Mouse (Mus musculus): ENCODE measurements around the gene Tmeff1. TPM values are rescaled to one million over a fixed set of nuclear protein-coding genes. Genes with fewer than 3 reads are reported as not detected.

Gene Tmeff1
- polyA plus RNA-seq (2014; fragmentation: Nextera tagmentation; extraction: Ambion mirVana), result 35.8 and 46.2 TPM in 2 replicates

DNA sequence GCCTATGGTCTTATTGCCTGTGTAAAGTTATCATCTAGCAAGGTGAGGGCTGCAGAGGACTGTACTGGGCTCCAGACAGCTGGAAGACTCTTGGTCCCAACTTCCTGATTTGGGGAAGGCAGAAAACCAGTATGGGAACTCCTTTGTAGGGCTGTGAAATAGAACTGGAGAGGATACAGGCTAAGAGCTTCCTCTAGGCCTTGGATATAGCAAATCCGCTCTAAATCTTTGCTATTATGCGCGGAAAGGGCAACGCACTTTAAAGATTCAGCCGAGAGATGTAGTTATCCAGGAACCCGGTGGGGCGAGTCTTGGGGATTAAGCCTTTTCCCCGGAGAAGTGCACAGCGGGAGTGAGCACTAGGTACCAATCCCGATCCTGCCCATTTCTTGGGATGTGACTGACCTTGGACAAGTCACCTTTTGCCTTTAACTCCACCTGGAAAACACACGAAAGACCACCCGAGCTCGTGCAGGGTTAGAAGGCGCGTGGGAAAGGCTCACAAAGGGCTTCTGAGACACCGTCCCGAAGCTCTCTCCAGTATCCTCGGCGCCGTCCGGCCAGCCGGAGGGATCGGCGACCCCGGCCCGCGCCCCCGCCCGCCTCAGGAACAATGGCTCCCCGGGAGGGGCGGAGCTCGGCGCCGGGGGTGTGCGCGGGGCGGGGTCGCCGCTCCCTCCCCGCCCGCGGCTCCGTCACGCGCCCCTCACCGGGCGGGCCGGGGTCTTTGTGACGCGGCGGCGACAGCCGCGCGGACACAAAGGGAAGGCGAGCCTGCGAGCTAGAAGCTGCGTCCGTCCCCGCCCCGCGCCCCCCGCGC is at the start of gene Tmeff1:
Tmeff1 (plus strand) TSS at position 754 of the 820 bp plus-strand sequence.
- H3K36me3 ChIP-seq (ENCODE audit: control insufficient read depth, insufficient read depth, low read length), result no peaks in the 10 kb centered on the region
- peak within 1 kb of the TSS; percentile 69 for H3K4me2 ChIP-seq (replicated peaks; ENCODE audit: low read depth, low read length)
- no peaks in the 10 kb centered on the region for H3K27me3 ChIP-seq (ENCODE audit: control insufficient read depth, insufficient read depth, low read length)
- peak; percentile 68 for ATAC-seq (ENCODE audit: insufficient number of reproducible peaks, insufficient read depth, low FRiP score, low read depth)
- peak within 1 kb of the TSS; percentile 94 for H3K27ac ChIP-seq (ENCODE audit: low read length)
- no peaks in the 10 kb centered on the region; the same call in 1 of the 2 replicates for H3K4me1 ChIP-seq (ENCODE audit: control insufficient read depth, insufficient read depth, low read length)
- peak within 1 kb of the TSS; percentile 91 for H3K4me3 ChIP-seq (ENCODE audit: low read depth, low read length)
- peak within 1 kb of the TSS; percentile 92 for H3K9ac ChIP-seq (replicated peaks; ENCODE audit: low read depth, low read length)
- 2% methylated on average over 47 of the region's 64 CpGs for WGBS
- 0 out of 2 replicates have a peak, but pooled peaks cover 4% of the 10 kb centered on the region for H3K9me3 ChIP-seq (ENCODE audit: control insufficient read depth, low read depth, low read length)

DNA sequence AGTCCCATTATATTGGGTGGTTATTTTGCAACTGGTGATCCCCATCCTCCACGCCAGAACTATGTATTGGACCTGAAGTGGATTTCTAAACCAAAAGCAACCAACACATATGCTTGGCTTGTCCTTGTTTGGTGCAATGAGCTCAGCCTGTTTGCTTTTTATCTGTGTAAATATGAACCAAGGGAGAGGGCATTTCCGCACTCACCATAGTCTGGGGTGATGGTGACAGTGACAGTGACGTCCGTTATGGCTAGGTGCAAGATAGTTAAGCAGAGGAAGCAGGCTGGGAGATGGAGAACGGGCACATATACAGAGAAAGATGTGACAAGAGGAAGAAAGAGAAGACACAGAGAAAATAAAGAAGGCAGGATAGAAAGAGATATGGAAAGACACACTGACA is 48.7 kb upstream of the Tmeff1 start:
- 77% methylated on average over 5 of the region's 5 CpGs for WGBS
- no peak for ATAC-seq (ENCODE audit: insufficient number of reproducible peaks, insufficient read depth, low FRiP score, low read depth)
- H3K4me3 ChIP-seq (ENCODE audit: low read depth, low read length), result no peak overlapping the region

DNA sequence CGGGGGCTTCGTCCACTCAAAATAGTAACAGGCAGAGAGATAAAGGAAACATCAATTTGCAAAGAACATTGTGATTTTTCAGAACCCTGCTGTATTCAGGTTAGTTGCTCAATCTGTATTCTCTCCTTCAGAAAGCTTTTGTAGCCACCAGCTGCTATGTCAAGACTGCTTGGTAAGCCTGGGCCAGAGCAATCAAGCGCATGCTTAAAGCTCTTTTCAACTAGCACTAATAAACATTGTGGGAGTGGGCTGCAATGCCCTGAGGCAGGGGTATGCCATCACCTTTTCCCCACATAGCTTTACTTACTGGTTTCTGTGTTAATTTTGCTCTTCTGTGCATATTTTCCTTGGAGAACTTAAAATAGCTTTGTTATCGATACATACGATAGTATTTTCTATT is 48.0 kb upstream of the Tmeff1 start:
- H3K9me3 ChIP-seq (ENCODE audit: control insufficient read depth, low read depth, low read length), result no peaks in the 10 kb centered on the region
- no peak overlapping the region for H3K9ac ChIP-seq (replicated peaks; ENCODE audit: low read depth, low read length)
- H3K4me1 ChIP-seq (ENCODE audit: control insufficient read depth, insufficient read depth, low read length), result peaks cover 6% of the 10 kb centered on the region
- H3K36me3 ChIP-seq (ENCODE audit: control insufficient read depth, insufficient read depth, low read length), result no peaks in the 10 kb centered on the region
- no peak overlapping the region for H3K4me3 ChIP-seq (ENCODE audit: low read depth, low read length)
- no peak for ATAC-seq (ENCODE audit: insufficient number of reproducible peaks, insufficient read depth, low FRiP score, low read depth)
- H3K27ac ChIP-seq (ENCODE audit: low read length), result no peak overlapping the region
- no peaks in the 10 kb centered on the region for H3K27me3 ChIP-seq (ENCODE audit: control insufficient read depth, insufficient read depth, low read length)
- 91% methylated on average over 5 of the region's 5 CpGs for whole genome bisulfite sequencing
- no peak overlapping the region for H3K4me2 ChIP-seq (replicated peaks; ENCODE audit: low read depth, low read length)

More for the DNA sequence above, 48.7 kb upstream of the Tmeff1 start:
- no peak overlapping the region for H3K27ac ChIP-seq (ENCODE audit: low read length)
- 0 out of 2 replicates have a peak, but pooled peaks cover 2% of the 10 kb centered on the region for H3K4me1 ChIP-seq (ENCODE audit: control insufficient read depth, insufficient read depth, low read length)
- no peak overlapping the region for H3K4me2 ChIP-seq (replicated peaks; ENCODE audit: low read depth, low read length)
- H3K9ac ChIP-seq (replicated peaks; ENCODE audit: low read depth, low read length), result no peak overlapping the region
- H3K36me3 ChIP-seq (ENCODE audit: control insufficient read depth, insufficient read depth, low read length), result no peaks in the 10 kb centered on the region
- H3K9me3 ChIP-seq (ENCODE audit: control insufficient read depth, low read depth, low read length), result no peaks in the 10 kb centered on the region
- no peaks in the 10 kb centered on the region for H3K27me3 ChIP-seq (ENCODE audit: control insufficient read depth, insufficient read depth, low read length)

DNA sequence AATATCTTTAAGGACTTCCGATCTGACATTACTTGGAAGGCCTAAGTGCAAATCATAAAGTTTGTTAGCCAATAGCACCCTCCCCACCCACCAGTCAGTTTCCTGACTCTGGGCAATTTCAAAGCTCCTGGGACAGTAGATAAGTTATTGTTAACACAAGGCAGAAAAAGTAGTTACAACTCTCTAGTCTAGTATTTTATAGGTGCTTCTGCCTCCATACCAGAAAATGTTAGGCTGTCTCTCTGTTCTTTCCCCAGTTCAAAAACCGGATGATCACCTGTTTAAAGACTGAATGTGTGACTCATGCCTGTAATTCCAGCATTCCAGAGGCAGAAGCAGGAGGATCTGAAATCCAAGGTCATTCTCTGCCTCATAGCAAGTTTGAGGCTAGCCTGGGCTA is 46.4 kb upstream of the Tmeff1 start:
- Histone ChIP-seq H3K9ac (replicated peaks; ENCODE audit: low read depth, low read length) (no peak overlapping the region), H3K4me2 (replicated peaks; ENCODE audit: low read depth, low read length) (no peak overlapping the region), H3K36me3 (ENCODE audit: control insufficient read depth, insufficient read depth, low read length) (no peaks in the 10 kb centered on the region), H3K9me3 (ENCODE audit: control insufficient read depth, low read depth, low read length) (no peaks in the 10 kb centered on the region), H3K27ac (ENCODE audit: low read length) (no peak overlapping the region), H3K4me1 (ENCODE audit: control insufficient read depth, insufficient read depth, low read length) (peaks cover 14% of the 10 kb centered on the region), H3K27me3 (ENCODE audit: control insufficient read depth, insufficient read depth, low read length) (no peaks in the 10 kb centered on the region), H3K4me3 (ENCODE audit: low read depth, low read length) (no peak overlapping the region)
- 92% methylated on average over 2 of the region's 2 CpGs for whole genome bisulfite sequencing
- no peak for ATAC-seq (ENCODE audit: insufficient number of reproducible peaks, insufficient read depth, low FRiP score, low read depth)

DNA sequence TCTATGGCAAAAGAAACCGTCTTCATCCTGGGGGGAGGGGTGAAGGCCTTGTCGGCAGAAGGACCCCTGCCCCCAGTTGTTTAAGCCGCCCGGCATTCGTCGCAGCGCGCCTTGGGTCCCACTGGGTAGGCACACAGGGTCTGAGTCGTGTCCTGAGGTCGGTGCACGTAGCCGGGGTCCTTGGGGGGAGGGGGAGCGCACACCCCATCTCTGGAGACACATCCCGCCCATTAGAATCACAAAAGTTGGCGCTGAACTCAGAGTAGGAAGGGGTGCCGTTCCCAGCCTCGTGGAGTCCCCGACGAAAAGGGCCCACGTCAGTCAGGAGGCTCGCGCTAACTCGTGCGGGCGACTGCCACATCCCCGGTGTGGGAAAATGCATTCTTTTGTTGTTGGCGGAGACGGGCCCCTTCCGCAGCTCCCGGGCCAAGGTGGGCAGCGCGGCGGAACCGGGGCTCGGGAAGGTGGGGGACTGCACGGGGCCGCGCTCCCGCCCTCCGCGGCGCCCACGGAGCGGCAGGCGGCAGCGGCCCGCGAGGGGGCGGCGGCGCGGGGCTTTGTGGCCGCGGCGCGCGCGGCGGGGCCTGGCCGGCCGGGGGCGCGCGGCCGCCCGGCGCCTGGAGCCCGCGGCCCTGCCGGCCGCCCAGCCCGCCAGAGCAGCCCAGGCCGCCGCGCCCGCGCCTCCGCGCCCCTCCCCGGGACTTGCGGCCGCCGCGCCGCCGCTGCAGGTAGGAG is 45.0 kb upstream of the Tmeff1 start, which contains the start of gene Msantd3:
Msantd3 (plus strand) TSS at position 95 of the 735 bp plus-strand sequence.
- no peaks in the 10 kb centered on the region for H3K36me3 ChIP-seq (ENCODE audit: control insufficient read depth, insufficient read depth, low read length)
- H3K4me3 ChIP-seq (ENCODE audit: low read depth, low read length), result peak within 1 kb of the TSS; percentile 83
- WGBS, result under 1% methylated on average over 41 of the region's 86 CpGs
- H3K27me3 ChIP-seq (ENCODE audit: control insufficient read depth, insufficient read depth, low read length), result no peaks in the 10 kb centered on the region
- H3K27ac ChIP-seq (ENCODE audit: low read length), result peak within 1 kb of the TSS; percentile 86
- H3K4me1 ChIP-seq (ENCODE audit: control insufficient read depth, insufficient read depth, low read length), result peaks cover 14% of the 10 kb centered on the region
- peak within 1 kb of the TSS; percentile 74 for H3K4me2 ChIP-seq (replicated peaks; ENCODE audit: low read depth, low read length)
- peak within 1 kb of the TSS; percentile 97 for H3K9ac ChIP-seq (replicated peaks; ENCODE audit: low read depth, low read length)
- peak; percentile 74 for ATAC-seq (ENCODE audit: insufficient number of reproducible peaks, insufficient read depth, low FRiP score, low read depth)
- no peaks in the 10 kb centered on the region for H3K9me3 ChIP-seq (ENCODE audit: control insufficient read depth, low read depth, low read length)

DNA sequence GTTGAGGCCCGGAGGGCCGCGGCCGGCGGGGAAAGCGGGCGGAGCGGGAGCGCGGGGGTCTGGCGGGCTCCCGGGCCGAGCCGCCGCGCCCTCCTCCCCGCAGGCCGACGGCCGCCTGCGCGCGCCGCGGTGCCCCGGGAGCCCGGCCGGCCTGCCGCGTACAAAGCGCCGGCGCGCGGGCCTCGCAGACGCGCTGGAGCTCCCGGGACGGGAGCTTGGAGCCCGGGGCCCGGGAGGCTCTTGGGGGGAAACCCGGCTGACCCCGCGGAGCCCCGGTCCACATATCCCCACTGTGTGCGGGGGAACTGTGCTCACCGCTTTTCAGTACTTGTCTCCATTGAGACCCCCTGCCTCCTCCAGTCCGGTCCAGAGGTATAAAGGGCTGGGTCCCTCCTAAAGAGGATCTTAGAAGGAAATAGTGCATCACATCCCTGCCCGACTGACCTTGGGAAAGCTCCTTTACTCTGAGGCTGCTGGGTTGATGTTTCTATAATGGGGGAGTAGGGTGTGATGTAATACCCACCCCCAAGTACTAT is 44.3 kb upstream of the Tmeff1 start:
- H3K4me1 ChIP-seq (ENCODE audit: control insufficient read depth, insufficient read depth, low read length), result peaks cover 14% of the 10 kb centered on the region
- peak overlapping the region; percentile 83 for H3K4me3 ChIP-seq (ENCODE audit: low read depth, low read length)
- no peaks in the 10 kb centered on the region for H3K36me3 ChIP-seq (ENCODE audit: control insufficient read depth, insufficient read depth, low read length)
- H3K9me3 ChIP-seq (ENCODE audit: control insufficient read depth, low read depth, low read length), result no peaks in the 10 kb centered on the region
- H3K4me2 ChIP-seq (replicated peaks; ENCODE audit: low read depth, low read length), result peak overlapping the region; percentile 74
- H3K9ac ChIP-seq (replicated peaks; ENCODE audit: low read depth, low read length), result peak overlapping the region; percentile 97
- ATAC-seq (ENCODE audit: insufficient number of reproducible peaks, insufficient read depth, low FRiP score, low read depth), result peak; percentile 66
- H3K27me3 ChIP-seq (ENCODE audit: control insufficient read depth, insufficient read depth, low read length), result no peaks in the 10 kb centered on the region
- H3K27ac ChIP-seq (ENCODE audit: low read length), result peak overlapping the region; percentile 77
- under 1% methylated on average over 38 of the region's 50 CpGs for WGBS

DNA sequence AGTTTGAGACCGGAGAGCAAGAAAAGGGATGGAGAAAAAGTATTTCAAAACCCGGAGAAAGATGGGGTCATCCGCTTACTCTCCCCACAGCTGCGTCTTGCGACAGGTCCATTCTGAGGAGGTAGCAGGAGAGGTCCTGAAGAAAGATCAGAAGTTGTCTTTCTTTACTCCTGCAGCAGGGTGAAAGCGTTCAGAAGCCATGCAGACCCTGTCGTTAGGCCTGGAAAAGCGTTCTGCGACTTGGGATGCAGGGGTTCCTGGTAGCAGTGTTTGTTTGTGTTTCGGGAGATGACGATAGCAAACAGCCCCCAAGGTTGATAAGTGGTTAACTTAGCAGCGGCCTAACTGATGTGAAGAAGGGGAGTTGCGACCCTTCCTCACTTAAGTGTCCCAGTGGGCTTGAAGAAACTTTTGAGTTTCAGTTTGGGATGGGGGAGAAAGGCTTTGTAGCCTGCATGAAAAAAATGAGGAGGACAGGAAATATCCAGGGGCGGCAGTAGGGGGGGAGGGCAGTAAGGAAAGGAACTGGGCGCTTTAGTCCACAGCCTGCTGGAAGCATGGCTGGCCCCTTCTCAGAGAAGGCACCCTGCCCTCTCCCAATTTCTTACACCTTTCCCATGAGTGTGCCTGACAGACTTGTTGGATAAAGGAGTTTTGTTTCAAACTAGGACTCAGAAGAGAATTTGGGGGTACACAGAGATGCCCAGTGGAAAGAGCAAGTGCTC is 43.3 kb upstream of the Tmeff1 start:
- Histone ChIP-seq H3K27ac (ENCODE audit: low read length) (peak overlapping the region; percentile 13; the same call in 1 of the 2 replicates), H3K36me3 (ENCODE audit: control insufficient read depth, insufficient read depth, low read length) (no peaks in the 10 kb centered on the region)

DNA sequence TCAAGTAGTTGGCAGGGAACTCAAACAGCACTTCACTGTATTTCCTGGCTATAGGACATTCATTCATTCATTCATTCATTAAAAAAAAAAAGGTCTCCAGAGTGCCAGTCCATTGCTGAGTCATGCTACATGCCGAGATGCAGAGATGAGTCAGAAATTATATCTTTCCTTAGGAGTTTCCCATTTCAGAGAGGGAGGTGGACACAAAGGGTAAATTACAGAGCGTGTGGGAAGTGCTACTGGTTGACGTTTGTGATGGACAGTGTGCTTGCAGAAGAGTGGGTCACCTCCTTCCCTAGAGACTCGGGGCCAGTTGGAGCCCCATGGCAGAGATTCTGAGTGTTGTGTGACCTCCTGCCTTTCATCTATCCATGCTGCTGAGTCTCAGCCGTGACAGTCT is 42.6 kb upstream of the Tmeff1 start:
- 26% methylated on average over 5 of the region's 5 CpGs for WGBS
- Histone ChIP-seq H3K27ac (ENCODE audit: low read length) (no peak overlapping the region), H3K9ac (replicated peaks; ENCODE audit: low read depth, low read length) (peak overlapping the region; percentile 97; the same call in 1 of the 2 replicates), H3K9me3 (ENCODE audit: control insufficient read depth, low read depth, low read length) (no peaks in the 10 kb centered on the region), H3K4me1 (ENCODE audit: control insufficient read depth, insufficient read depth, low read length) (peaks cover 18% of the 10 kb centered on the region), H3K36me3 (ENCODE audit: control insufficient read depth, insufficient read depth, low read length) (no peaks in the 10 kb centered on the region), H3K4me2 (replicated peaks; ENCODE audit: low read depth, low read length) (peak overlapping the region; percentile 74), H3K4me3 (ENCODE audit: low read depth, low read length) (no peak overlapping the region), H3K27me3 (ENCODE audit: control insufficient read depth, insufficient read depth, low read length) (no peaks in the 10 kb centered on the region)
- no peak for ATAC-seq (ENCODE audit: insufficient number of reproducible peaks, insufficient read depth, low FRiP score, low read depth)

More for the DNA sequence above, 43.3 kb upstream of the Tmeff1 start:
- Histone ChIP-seq H3K9me3 (ENCODE audit: control insufficient read depth, low read depth, low read length) (no peaks in the 10 kb centered on the region), H3K27me3 (ENCODE audit: control insufficient read depth, insufficient read depth, low read length) (no peaks in the 10 kb centered on the region), H3K4me3 (ENCODE audit: low read depth, low read length) (peak overlapping the region; percentile 83), H3K4me2 (replicated peaks; ENCODE audit: low read depth, low read length) (peak overlapping the region; percentile 74), H3K4me1 (ENCODE audit: control insufficient read depth, insufficient read depth, low read length) (peaks cover 18% of the 10 kb centered on the region), H3K9ac (replicated peaks; ENCODE audit: low read depth, low read length) (peak overlapping the region; percentile 97)
- ATAC-seq (ENCODE audit: insufficient number of reproducible peaks, insufficient read depth, low FRiP score, low read depth), result no peak
- 9% methylated on average over 15 of the region's 15 CpGs for WGBS
